Mouse (Mus musculus) CH12.LX (cell line): Measurements from ENCODE around the gene Gm10142. TPM values are rescaled to one million over a fixed set of nuclear protein-coding genes. Genes with fewer than 3 reads are reported as not detected.
"Not testable (repeated sequence)": the region's sequence is repeated elsewhere in the genome, so short reads cannot be mapped to it uniquely, and the experiment has no call there.

ENCODE experiments used
- DNase-seq: peaks from one replicate; pipeline ENCODE4 v3.0.0-alpha.2; 2013; ENCODE audit errors: extremely low read depth
- H3K27ac ChIP-seq: 2 replicates; pipeline ENCODE4 v1.5.1; 2012; ENCODE audit warnings: low read depth, mild to moderate bottlenecking, control low read depth, moderate library complexity; ENCODE audit not compliant: insufficient read depth
- H3K27me3 ChIP-seq: replicated peaks from 2 replicates; pipeline ENCODE3; 2012; ENCODE audit warnings: inconsistent platforms
- H3K36me3 ChIP-seq, 2 experiments: replicated peaks in 1 of 2; 2 replicates each; pipeline versions ENCODE3 to v1.6.1; 2012; ENCODE audit warnings: inconsistent platforms in 1 of 2, low read length in 1 of 2, mild to moderate bottlenecking in 1 of 2, mixed read lengths in 1 of 2, moderate library complexity in 1 of 2; ENCODE audit not compliant: control insufficient read depth in 1 of 2, insufficient read depth in 1 of 2
- H3K4me1 ChIP-seq, 2 experiments: 2 replicates each; pipeline ENCODE4 v1.6.1; 2012; ENCODE audit warnings: inconsistent platforms in 1 of 2, moderate library complexity in 1 of 2; ENCODE audit not compliant: insufficient read depth in 2 of 2, control insufficient read depth in 1 of 2
- H3K4me2 ChIP-seq: 2 replicates; pipeline ENCODE4 v1.6.1; 2012; ENCODE audit warnings: low read depth, mild to moderate bottlenecking, control low read depth; ENCODE audit not compliant: poor library complexity, insufficient read depth, severe bottlenecking
- H3K4me3 ChIP-seq, 3 experiments: fragments of 150-350 bp in 1 of 3; sonication (generic) in 1 of 3; replicated peaks in 1 of 3; 2 replicates each; pipeline versions ENCODE3 to v1.5.1; 2011 to 2012; ENCODE audit warnings: low read depth in 2 of 3, low read length in 2 of 3, mild to moderate bottlenecking in 2 of 3, moderate library complexity in 2 of 3, control low read depth in 1 of 3, improper control_type of control experiment in 1 of 3, inconsistent platforms in 1 of 3, mixed read lengths in 1 of 3; ENCODE audit not compliant: poor library complexity in 1 of 3
- H3K79me2 ChIP-seq: replicated peaks from 2 replicates; pipeline ENCODE4 v1.6.1; 2012; ENCODE audit warnings: mild to moderate bottlenecking, moderate library complexity; ENCODE audit not compliant: control insufficient read depth, poor library complexity, insufficient read depth, severe bottlenecking; ENCODE audit errors: extremely low read depth
- H3K9ac ChIP-seq: 2 replicates; pipeline ENCODE4 v1.6.1; 2012; ENCODE audit warnings: low read depth, mild to moderate bottlenecking, control low read depth, moderate library complexity; ENCODE audit not compliant: insufficient read depth
- H3K9me3 ChIP-seq: replicated peaks from 2 replicates; pipeline ENCODE3; 2012; ENCODE audit warnings: low read length, inconsistent platforms, mixed read lengths
- CTCF ChIP-seq, 2 experiments: IDR thresholded peaks in 1 of 2; conservative IDR thresholded peaks in 1 of 2; 2 replicates each; pipeline ENCODE4 v1.5.1; 2011 to 2012; ENCODE audit warnings: low read depth in 2 of 2, low read length in 2 of 2, improper control_type of control experiment in 1 of 2, inconsistent platforms in 1 of 2, mild to moderate bottlenecking in 1 of 2, moderate library complexity in 1 of 2
- ELF1 ChIP-seq: IDR thresholded peaks from 2 replicates; pipeline ENCODE4 v1.6.1; 2014; ENCODE audit warnings: low read depth, mild to moderate bottlenecking, inconsistent platforms, low read length, improper control_type of control experiment
- EP300 ChIP-seq: IDR thresholded peaks from 2 replicates; pipeline ENCODE4 v1.6.1; 2011; ENCODE audit warnings: low read length, improper control_type of control experiment
- HCFC1 ChIP-seq: IDR thresholded peaks from 2 replicates; pipeline ENCODE4 v1.6.1; 2012; ENCODE audit warnings: low read depth, mild to moderate bottlenecking, inconsistent platforms, low read length, improper control_type of control experiment
- IRF4 ChIP-seq: IDR thresholded peaks from 2 replicates; pipeline ENCODE4 v1.6.1; 2014; ENCODE audit warnings: low read depth, mild to moderate bottlenecking, inconsistent platforms, low read length, improper control_type of control experiment
- MAZ ChIP-seq: IDR thresholded peaks from 2 replicates; pipeline ENCODE4 v1.6.1; 2012; ENCODE audit warnings: low read depth, mild to moderate bottlenecking, inconsistent platforms, low read length, improper control_type of control experiment, moderate library complexity
- MYC ChIP-seq: IDR thresholded peaks from 2 replicates; pipeline ENCODE4 v1.6.1; 2011; ENCODE audit warnings: low read depth, mild to moderate bottlenecking, improper control_type of control experiment, low read length
- POLR2A ChIP-seq: IDR thresholded peaks from 2 replicates; pipeline ENCODE4 v1.6.1; 2011; ENCODE audit warnings: low read depth, mild to moderate bottlenecking, improper control_type of control experiment, low read length
- RAD21 ChIP-seq: IDR thresholded peaks from 2 replicates; pipeline ENCODE4 v1.6.1; 2011; ENCODE audit warnings: low read depth, mild to moderate bottlenecking, low read length, improper control_type of control experiment, moderate library complexity
- RCOR1 ChIP-seq: conservative IDR thresholded peaks from 2 replicates; pipeline ENCODE4 v1.6.1; 2012; ENCODE audit warnings: low read depth, mild to moderate bottlenecking, inconsistent platforms, low read length, improper control_type of control experiment
- SMC3 ChIP-seq: IDR thresholded peaks from 2 replicates; pipeline ENCODE4 v1.6.1; 2011; ENCODE audit warnings: low read depth, low read length, improper control_type of control experiment
- ZKSCAN1 ChIP-seq: IDR thresholded peaks from 2 replicates; pipeline ENCODE4 v1.6.1; 2012; ENCODE audit warnings: low read depth, inconsistent platforms, low read length, improper control_type of control experiment, borderline replicate concordance
- dilution Hi-C: fragments of 300-500 bp; cut with MboI; formaldehyde crosslinking; loops from 2 replicates; pipeline ENCODE4 v1.14.3; 2020; ENCODE audit warnings: low sequenced_read_pairs; ENCODE audit not compliant: extremely low pct_unique_long_range_greater_than_20kb, extremely low pct_ligation_motif_present
- in situ Hi-C: fragments of 300-500 bp; cut with MboI; formaldehyde crosslinking; loops from 3 replicates; pipeline ENCODE4 v1.14.3; 2019; ENCODE audit warnings: low sequenced_read_pairs, low pct_ligation_motif_present, low pct_unique_long_range_greater_than_20kb, mixed read lengths
- polyA plus RNA-seq: library from polyadenylated mRNA; unstranded; fragments of >175 nt; gene quantifications from 2 replicates; pipeline ENCODE4 v1.2.1, GENCODE M21; 2012; ENCODE audit warnings: low read depth; ENCODE audit not compliant: insufficient read length
- total RNA-seq, 2 experiments: library from RNA; depleted of rRNA; stranded (reverse); fragments of 300-350 nt in 1 of 2; fragments of >200 nt in 1 of 2; gene quantifications; 2 replicates each; pipeline ENCODE4 v1.2.3; 2012 to 2014

The Gm10142 gene
- total and polyA plus RNA-seq, 3 experiments, result not detected

- Histone ChIP-seq H3K9me3 (peaks cover 6% of the 10 kb centered on the region), H3K79me2 (no peaks in the 10 kb centered on the region), H3K4me3 (no peak overlapping the region), H3K4me2 (no peak overlapping the region), H3K36me3 (no peaks in the 10 kb centered on the region), H3K9ac (no peak overlapping the region), H3K27ac (no peak overlapping the region), H3K27me3 (peaks cover 52% of the 10 kb centered on the region), H3K4me1 (no peaks in the 10 kb centered on the region)
- in situ Hi-C loops, result no loop called here
- DNase-seq, result peak; percentile 33
- dilution Hi-C loops, result no loop called here
- TF ChIP-seq RAD21, result peak; percentile 14; the same call in 1 of the 2 replicates
- no peak for TF ChIP-seq POLR2A
- no peak for TF ChIP-seq ZKSCAN1
- TF ChIP-seq EP300, result no peak
- TF ChIP-seq CTCF (conservative IDR thresholded peaks at IDR 0.05 in 1 of 2, IDR thresholded peaks at IDR 0.05 in 1 of 2; ENCODE audit: low read depth in 2 of 2, low read length in 2 of 2), result peak; percentile 72 to 76
- peak; percentile 56 for TF ChIP-seq SMC3
- TF ChIP-seq, all 38 proteins: peak for 3
These were observed 13.6 kb downstream of the Gm10142 start for GRCm38 (mm10) chr10:77729241-77729640.

GRCm38 (mm10) chr10:77735928-77736327, 20.3 kb downstream of the Gm10142 start:
- H3K9ac ChIP-seq, result no peak overlapping the region
- no peak overlapping the region for H3K27ac ChIP-seq
- no peaks in the 10 kb centered on the region for H3K79me2 ChIP-seq
- no peak for DNase-seq
- no peaks in the 10 kb centered on the region for H3K36me3 ChIP-seq
- peaks cover 0 to 5% of the 10 kb centered on the region in 2 experiments; a peak in 2 of 4 replicates for H3K4me1 ChIP-seq
- no peak overlapping the region for H3K4me2 ChIP-seq
- H3K27me3 ChIP-seq, result peaks cover 53% of the 10 kb centered on the region
- peaks cover 12% of the 10 kb centered on the region for H3K9me3 ChIP-seq
- H3K4me3 ChIP-seq, result no peak overlapping the region
- no peak for TF ChIP-seq HCFC1
- TF ChIP-seq RCOR1, result no peak
- no peak for TF ChIP-seq EP300
- TF ChIP-seq ELF1, result no peak
- TF ChIP-seq MAZ, result no peak
- no peak for TF ChIP-seq RAD21
- in situ Hi-C loops, result no loop called here
- dilution Hi-C loops, result no loop called here

- H3K79me2 ChIP-seq, result no peaks in the 10 kb centered on the region
- no peak for DNase-seq
- no peak overlapping the region for H3K4me3 ChIP-seq
- in situ Hi-C loops, result no loop called here
- no peaks in the 10 kb centered on the region for H3K36me3 ChIP-seq
- no peak overlapping the region for H3K27ac ChIP-seq
- dilution Hi-C loops, result no loop called here
- no peak overlapping the region for H3K9ac ChIP-seq
- TF ChIP-seq IRF4 (peak; percentile 57), EP300 (peak; percentile 60), MYC (no peak)
- H3K9me3 ChIP-seq, result peaks cover 11% of the 10 kb centered on the region
- peaks cover 0 to 5% of the 10 kb centered on the region in 2 experiments; a peak in 2 of 4 replicates for H3K4me1 ChIP-seq
- H3K27me3 ChIP-seq, result peaks cover 47% of the 10 kb centered on the region
- H3K4me2 ChIP-seq, result peak overlapping the region; percentile 37; the same call in 1 of the 2 replicates
These were observed 23.3 kb downstream of the Gm10142 start for GRCm38 (mm10) chr10:77738929-77739328.

- H3K4me1 ChIP-seq, H3K9me3 ChIP-seq, in situ Hi-C loops, H3K27ac ChIP-seq, dilution Hi-C loops, H3K36me3 ChIP-seq, H3K4me3 ChIP-seq, H3K79me2 ChIP-seq, H3K9ac ChIP-seq, DNase-seq, H3K4me2 ChIP-seq: not testable (repeated sequence)
- peaks cover 50% of the 10 kb centered on the region for H3K27me3 ChIP-seq
These were observed 26.5 kb downstream of the Gm10142 start, which contains the start of gene Gm18596 for GRCm38 (mm10) chr10:77741924-77742688. Gm18596 (minus strand) TSS chr10:77742638.
